Mouse (Mus musculus): Measurements from ENCODE around the gene Gzma. TPM values are rescaled to one million over a fixed set of nuclear protein-coding genes. Genes with fewer than 3 reads are reported as not detected.
A peak's percentile ranks its signal among the peaks of the same experiment; 100 is the strongest.

Gzma gene
- polyA plus RNA-seq, 1 experiment from 2014 or later, result not detected

DNA sequence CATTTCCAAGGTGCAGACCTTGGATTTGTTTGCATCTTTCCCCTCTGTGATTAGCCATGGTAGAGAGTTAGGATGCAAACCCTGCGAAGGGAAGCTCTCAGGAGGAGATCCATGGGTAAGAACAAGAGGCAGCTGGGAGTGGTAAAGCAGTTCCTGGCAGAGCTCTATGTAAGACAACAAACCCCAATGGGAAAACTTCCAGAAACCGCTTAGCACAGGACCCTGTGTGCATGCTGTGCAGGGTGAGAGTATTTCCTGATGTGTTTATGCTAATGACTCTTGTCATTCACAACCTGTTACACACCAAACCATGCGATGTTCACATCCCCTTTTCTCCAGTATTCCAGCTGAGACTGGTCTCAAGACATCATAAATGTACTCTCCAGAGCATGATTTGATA, 3.8 kb downstream of the Gzma start:
- H3K9me3 ChIP-seq (replicated peaks; ENCODE audit: control insufficient read depth, low read length, poor library complexity, severe bottlenecking), result no peaks in the 10 kb centered on the region
- H3K4me2 ChIP-seq (ENCODE audit: low read length), result no peak overlapping the region
- H3K27ac ChIP-seq (ENCODE audit: low read length), result no peak overlapping the region
- H3K4me3 ChIP-seq (ENCODE audit: low read depth, low read length), result no peak overlapping the region
- 74% methylated on average over 3 of the region's 3 CpGs for WGBS
- no peak overlapping the region for H3K9ac ChIP-seq (ENCODE audit: low read depth, low read length)
- H3K4me1 ChIP-seq (ENCODE audit: control insufficient read depth, insufficient read depth, low read length), result no peaks in the 10 kb centered on the region
- ATAC-seq, result no peak
- no peaks in the 10 kb centered on the region for H3K36me3 ChIP-seq (ENCODE audit: control insufficient read depth, insufficient read depth, low read length)
- no peaks in the 10 kb centered on the region for H3K27me3 ChIP-seq (ENCODE audit: control insufficient read depth, insufficient read depth, low read depth, low read length)

DNA sequence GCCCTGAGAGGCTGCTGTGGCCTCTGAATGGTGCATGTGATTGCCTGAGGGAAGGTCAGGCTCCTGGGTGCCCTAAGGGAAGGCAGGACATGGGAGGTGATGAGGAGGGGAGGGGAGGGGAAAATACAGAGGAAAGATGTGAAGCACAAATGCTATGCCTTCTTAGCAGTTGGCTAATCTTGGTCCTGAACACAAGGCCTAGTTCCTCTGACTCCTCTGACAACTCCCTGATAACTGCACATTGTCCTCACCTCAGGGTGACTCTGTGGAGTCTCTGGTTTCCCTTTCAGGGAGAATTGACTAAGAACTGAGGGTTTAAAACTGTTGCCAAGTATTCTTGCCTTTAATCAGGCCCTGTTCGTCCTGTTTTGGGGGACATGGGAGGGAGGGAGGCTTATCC, 6.2 kb downstream of the Gzma start:
- no peak overlapping the region for H3K4me2 ChIP-seq (ENCODE audit: low read length)
- H3K4me3 ChIP-seq (ENCODE audit: low read depth, low read length), result no peak overlapping the region
- no peak overlapping the region for H3K9ac ChIP-seq (ENCODE audit: low read depth, low read length)
- no peaks in the 10 kb centered on the region for H3K4me1 ChIP-seq (ENCODE audit: control insufficient read depth, insufficient read depth, low read length)
- WGBS, result 50% methylated on average over 1 of the region's 1 CpGs
- H3K27me3 ChIP-seq (ENCODE audit: control insufficient read depth, insufficient read depth, low read depth, low read length), result no peaks in the 10 kb centered on the region
- no peaks in the 10 kb centered on the region for H3K9me3 ChIP-seq (replicated peaks; ENCODE audit: control insufficient read depth, low read length, poor library complexity, severe bottlenecking)
- H3K36me3 ChIP-seq (ENCODE audit: control insufficient read depth, insufficient read depth, low read length), result no peaks in the 10 kb centered on the region
- H3K27ac ChIP-seq (ENCODE audit: low read length), result no peak overlapping the region
- no peak for ATAC-seq

DNA sequence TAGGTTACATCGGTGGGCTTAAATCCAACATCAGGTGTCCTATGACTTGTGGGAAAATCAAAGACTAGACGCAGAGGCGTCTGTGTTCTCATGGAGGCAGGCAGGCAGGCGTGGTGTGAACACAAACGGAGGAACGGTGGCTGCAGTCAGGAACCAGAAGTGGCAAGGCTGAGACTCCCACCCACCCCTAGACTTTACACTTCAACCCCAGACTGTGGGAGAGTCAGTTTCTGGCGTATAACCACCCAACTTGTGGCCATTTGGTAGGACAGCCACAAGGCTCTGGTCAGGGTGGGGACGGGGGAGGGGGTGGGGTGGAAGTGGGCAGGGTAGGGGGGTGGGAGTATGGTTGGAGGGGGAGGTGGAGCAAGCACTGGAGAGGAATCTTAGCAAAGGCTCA, 10.3 kb downstream of the Gzma start:
- H3K4me1 ChIP-seq (ENCODE audit: control insufficient read depth, insufficient read depth, low read length), result no peaks in the 10 kb centered on the region
- no peak overlapping the region for H3K27ac ChIP-seq (ENCODE audit: low read length)
- no peak for ATAC-seq
- no peak overlapping the region for H3K9ac ChIP-seq (ENCODE audit: low read depth, low read length)
- 88% methylated on average over 8 of the region's 8 CpGs for WGBS
- no peak overlapping the region for H3K4me2 ChIP-seq (ENCODE audit: low read length)
- no peaks in the 10 kb centered on the region for H3K36me3 ChIP-seq (ENCODE audit: control insufficient read depth, insufficient read depth, low read length)
- H3K4me3 ChIP-seq (ENCODE audit: low read depth, low read length), result no peak overlapping the region
- no peaks in the 10 kb centered on the region for H3K27me3 ChIP-seq (ENCODE audit: control insufficient read depth, insufficient read depth, low read depth, low read length)
- H3K9me3 ChIP-seq (replicated peaks; ENCODE audit: control insufficient read depth, low read length, poor library complexity, severe bottlenecking), result no peaks in the 10 kb centered on the region

DNA sequence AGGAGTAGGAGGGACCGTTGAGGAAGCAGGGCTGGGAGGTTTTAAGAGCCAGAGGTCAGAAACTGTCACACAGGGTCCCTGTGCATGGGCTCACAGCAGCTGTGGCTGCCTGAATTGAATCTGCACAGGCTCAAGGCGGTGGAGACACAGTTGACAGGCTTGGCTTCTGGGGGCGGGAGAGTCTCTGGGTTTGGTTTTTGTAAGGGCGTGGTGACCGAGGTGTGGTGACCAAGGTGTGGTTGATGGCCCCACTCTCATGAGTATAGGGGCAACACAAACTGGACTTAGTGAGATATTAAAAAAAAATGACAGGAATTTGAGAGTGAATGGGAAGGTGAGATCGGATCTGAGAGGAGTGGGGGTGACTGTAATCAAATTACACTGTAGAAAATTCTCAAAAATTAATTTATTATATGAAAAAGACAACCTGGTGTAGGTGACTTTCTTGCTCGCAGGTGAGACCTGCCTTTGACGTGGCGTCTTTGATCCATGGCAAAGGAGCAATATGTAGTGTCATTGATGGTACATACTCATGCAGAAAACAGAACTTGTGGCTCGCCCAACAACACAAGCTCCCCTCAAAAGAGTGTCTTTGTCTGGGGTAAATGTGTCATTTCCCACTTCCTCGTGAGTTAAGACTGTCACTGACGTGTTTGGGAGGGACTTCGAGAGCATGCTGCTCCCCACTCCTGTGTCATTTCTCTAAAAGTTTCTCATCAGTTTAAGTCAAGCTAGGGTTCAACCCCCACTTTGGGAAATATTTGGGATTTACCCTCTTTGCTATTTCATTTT, 13.4 kb downstream of the Gzma start:
- Histone ChIP-seq H3K9ac (ENCODE audit: low read depth, low read length) (no peak overlapping the region), H3K4me1 (ENCODE audit: control insufficient read depth, insufficient read depth, low read length) (no peaks in the 10 kb centered on the region), H3K4me2 (ENCODE audit: low read length) (no peak overlapping the region), H3K4me3 (ENCODE audit: low read depth, low read length) (no peak overlapping the region), H3K27ac (ENCODE audit: low read length) (no peak overlapping the region), H3K36me3 (ENCODE audit: control insufficient read depth, insufficient read depth, low read length) (no peaks in the 10 kb centered on the region), H3K9me3 (replicated peaks; ENCODE audit: control insufficient read depth, low read length, poor library complexity, severe bottlenecking) (no peaks in the 10 kb centered on the region), H3K27me3 (ENCODE audit: control insufficient read depth, insufficient read depth, low read depth, low read length) (no peaks in the 10 kb centered on the region)
- no peak for ATAC-seq
- 87% methylated on average over 13 of the region's 13 CpGs for WGBS

DNA sequence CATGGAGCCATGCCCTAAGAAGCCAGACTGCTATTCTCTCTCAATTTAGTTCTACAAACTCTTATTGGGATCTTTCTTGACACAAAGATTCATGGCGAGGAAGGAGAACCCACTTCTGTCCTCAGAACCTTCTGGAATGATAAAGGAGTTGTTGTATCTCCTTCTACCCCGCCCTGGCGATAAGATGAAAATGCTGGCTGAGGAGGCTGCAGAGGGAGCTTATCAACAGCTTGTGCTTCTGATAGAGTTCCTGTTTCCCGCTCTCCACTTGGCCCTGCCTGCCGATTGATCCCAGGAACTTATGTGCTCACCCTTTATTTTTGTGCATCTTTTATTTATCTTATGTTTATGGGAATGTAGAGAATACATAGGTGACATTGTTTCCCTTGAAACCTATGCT, 16.0 kb downstream of the Gzma start:
- Histone ChIP-seq H3K9me3 (replicated peaks; ENCODE audit: control insufficient read depth, low read length, poor library complexity, severe bottlenecking) (no peaks in the 10 kb centered on the region), H3K4me1 (ENCODE audit: control insufficient read depth, insufficient read depth, low read length) (no peaks in the 10 kb centered on the region), H3K27ac (ENCODE audit: low read length) (no peak overlapping the region), H3K4me3 (ENCODE audit: low read depth, low read length) (no peak overlapping the region), H3K9ac (ENCODE audit: low read depth, low read length) (no peak overlapping the region), H3K36me3 (ENCODE audit: control insufficient read depth, insufficient read depth, low read length) (no peaks in the 10 kb centered on the region), H3K4me2 (ENCODE audit: low read length) (no peak overlapping the region), H3K27me3 (ENCODE audit: control insufficient read depth, insufficient read depth, low read depth, low read length) (no peaks in the 10 kb centered on the region)
- 81% methylated on average over 5 of the region's 5 CpGs for WGBS
- no peak for ATAC-seq

DNA sequence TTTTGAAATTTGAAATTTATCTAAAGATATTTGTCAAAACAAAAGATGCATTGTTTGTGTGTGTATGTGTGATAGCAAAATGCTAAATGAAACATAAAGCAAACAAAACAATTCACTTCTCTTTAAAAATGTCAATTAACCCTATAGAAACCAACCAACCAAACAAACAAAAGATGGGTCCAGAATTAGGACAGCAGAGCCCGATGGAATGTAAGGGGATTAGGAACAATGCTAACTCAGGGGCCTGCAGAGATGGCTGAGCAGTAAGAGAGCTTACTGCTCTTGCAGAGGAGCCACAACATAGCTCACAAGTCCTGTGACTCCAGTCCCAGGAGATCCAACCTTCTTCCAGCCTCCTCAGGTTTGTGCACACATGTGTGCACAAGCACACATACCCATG, 18.7 kb downstream of the Gzma start:
- ATAC-seq, result no peak
- H3K9me3 ChIP-seq (replicated peaks; ENCODE audit: control insufficient read depth, low read length, poor library complexity, severe bottlenecking), result no peaks in the 10 kb centered on the region

DNA sequence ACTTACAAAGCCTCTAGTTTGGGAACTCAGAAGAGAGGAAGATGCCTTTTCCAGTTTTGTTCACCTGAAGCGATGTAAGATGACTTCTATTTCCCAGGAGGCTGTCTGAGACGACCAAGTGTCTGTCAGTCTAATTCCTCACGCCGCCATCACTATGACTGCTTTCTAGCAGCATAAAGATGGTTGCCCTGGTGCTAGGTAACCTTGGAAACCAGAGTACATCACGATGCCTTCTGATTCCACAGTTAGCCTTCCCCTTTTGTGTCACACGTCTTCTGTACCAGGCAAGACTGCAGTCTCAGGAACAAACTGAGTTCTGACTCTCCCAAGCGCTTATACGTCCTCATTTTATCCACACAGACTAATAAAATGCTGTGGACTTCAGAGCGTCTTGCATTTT, 21.8 kb downstream of the Gzma start:
- WGBS, result 37% methylated on average over 9 of the region's 9 CpGs
- Histone ChIP-seq H3K9me3 (replicated peaks; ENCODE audit: control insufficient read depth, low read length, poor library complexity, severe bottlenecking) (no peaks in the 10 kb centered on the region), H3K4me3 (ENCODE audit: low read depth, low read length) (no peak overlapping the region), H3K27ac (ENCODE audit: low read length) (no peak overlapping the region), H3K4me1 (ENCODE audit: control insufficient read depth, insufficient read depth, low read length) (no peaks in the 10 kb centered on the region), H3K27me3 (ENCODE audit: control insufficient read depth, insufficient read depth, low read depth, low read length) (no peaks in the 10 kb centered on the region), H3K9ac (ENCODE audit: low read depth, low read length) (no peak overlapping the region), H3K36me3 (ENCODE audit: control insufficient read depth, insufficient read depth, low read length) (no peaks in the 10 kb centered on the region), H3K4me2 (ENCODE audit: low read length) (no peak overlapping the region)
- ATAC-seq, result peak; percentile 73

More for the DNA sequence above, 18.7 kb downstream of the Gzma start:
- Histone ChIP-seq H3K27me3 (ENCODE audit: control insufficient read depth, insufficient read depth, low read depth, low read length) (no peaks in the 10 kb centered on the region), H3K27ac (ENCODE audit: low read length) (no peak overlapping the region), H3K9ac (ENCODE audit: low read depth, low read length) (no peak overlapping the region), H3K36me3 (ENCODE audit: control insufficient read depth, insufficient read depth, low read length) (no peaks in the 10 kb centered on the region), H3K4me3 (ENCODE audit: low read depth, low read length) (no peak overlapping the region), H3K4me2 (ENCODE audit: low read length) (no peak overlapping the region), H3K4me1 (ENCODE audit: control insufficient read depth, insufficient read depth, low read length) (no peaks in the 10 kb centered on the region)
- 13% methylated on average over 1 of the region's 1 CpGs for WGBS

DNA sequence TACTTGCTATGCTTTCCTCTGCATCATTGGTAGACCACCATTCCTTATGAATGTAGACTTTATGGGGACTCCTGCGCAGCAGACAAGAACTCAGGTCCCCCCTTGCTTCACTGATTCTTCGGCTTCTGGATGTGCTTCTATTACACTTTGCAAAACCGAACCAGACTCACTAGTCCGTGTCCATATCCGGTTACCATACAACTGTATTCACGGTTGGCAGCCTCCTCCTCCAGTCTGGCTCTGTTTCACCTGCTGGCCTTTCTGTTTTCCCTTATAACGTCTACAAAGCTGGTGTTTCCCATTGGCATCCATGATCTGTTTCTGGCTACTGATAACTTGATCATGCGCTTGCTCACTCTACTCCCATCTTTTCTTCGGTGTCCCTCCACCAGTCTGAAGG, 36.2 kb downstream of the Gzma start:
- Histone ChIP-seq H3K4me1 (ENCODE audit: control insufficient read depth, insufficient read depth, low read length) (no peaks in the 10 kb centered on the region), H3K9ac (ENCODE audit: low read depth, low read length) (no peak overlapping the region), H3K27me3 (ENCODE audit: control insufficient read depth, insufficient read depth, low read depth, low read length) (no peaks in the 10 kb centered on the region), H3K27ac (ENCODE audit: low read length) (no peak overlapping the region), H3K36me3 (ENCODE audit: control insufficient read depth, insufficient read depth, low read length) (no peaks in the 10 kb centered on the region), H3K4me2 (ENCODE audit: low read length) (no peak overlapping the region), H3K9me3 (replicated peaks; ENCODE audit: control insufficient read depth, low read length, poor library complexity, severe bottlenecking) (no peaks in the 10 kb centered on the region), H3K4me3 (ENCODE audit: low read depth, low read length) (no peak overlapping the region)
- WGBS, result 89% methylated on average over 9 of the region's 9 CpGs
- no peak for ATAC-seq

DNA sequence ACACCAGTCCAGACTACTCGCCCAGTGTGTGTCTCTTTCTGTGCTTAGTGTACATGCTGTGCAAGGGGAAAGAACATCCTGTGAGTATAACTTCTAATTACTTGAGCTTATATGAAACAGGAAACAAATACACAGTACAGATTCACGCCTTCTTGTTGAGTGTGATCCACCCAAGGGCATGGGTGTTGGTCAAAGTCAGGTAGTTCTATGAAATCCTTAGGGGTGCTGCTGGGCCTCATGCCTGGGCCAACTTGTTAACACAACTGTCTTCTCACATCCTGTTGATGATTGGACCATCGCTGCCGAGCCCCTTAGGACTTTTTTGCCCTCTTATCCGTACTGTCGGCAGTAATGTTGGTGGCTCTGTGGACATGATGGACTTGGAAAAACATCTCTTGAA, 39.0 kb downstream of the Gzma start:
- Histone ChIP-seq H3K4me2 (ENCODE audit: low read length) (no peak overlapping the region), H3K9ac (ENCODE audit: low read depth, low read length) (no peak overlapping the region), H3K9me3 (replicated peaks; ENCODE audit: control insufficient read depth, low read length, poor library complexity, severe bottlenecking) (no peaks in the 10 kb centered on the region), H3K4me3 (ENCODE audit: low read depth, low read length) (no peak overlapping the region), H3K27me3 (ENCODE audit: control insufficient read depth, insufficient read depth, low read depth, low read length) (no peaks in the 10 kb centered on the region), H3K27ac (ENCODE audit: low read length) (no peak overlapping the region), H3K4me1 (ENCODE audit: control insufficient read depth, insufficient read depth, low read length) (no peaks in the 10 kb centered on the region), H3K36me3 (ENCODE audit: control insufficient read depth, insufficient read depth, low read length) (no peaks in the 10 kb centered on the region)
- WGBS, result 93% methylated on average over 6 of the region's 6 CpGs
- ATAC-seq, result no peak

Measured in midbrain, embryonic 16.5 days (tissue).